Mouse (Mus musculus) bone marrow macrophage, adult 2 months (primary cell): ENCODE results near the gene Tex264. TPM values are rescaled to one million over a fixed set of nuclear protein-coding genes. Genes with fewer than 3 reads are reported as not detected.

Source experiments
- H3K27ac ChIP-seq: 2 replicates; pipeline ENCODE4 v1.5.1; 2012; ENCODE audit warnings: low read depth, low read length; ENCODE audit not compliant: insufficient read depth
- H3K4me1 ChIP-seq: 2 replicates; pipeline ENCODE4 v1.6.1; 2012; ENCODE audit warnings: low read length; ENCODE audit not compliant: control insufficient read depth, insufficient read depth
- H3K4me3 ChIP-seq: 2 replicates; pipeline ENCODE4 v1.5.1; 2012; ENCODE audit warnings: mild to moderate bottlenecking, low read length, moderate library complexity; ENCODE audit not compliant: insufficient read depth
- CTCF ChIP-seq: IDR thresholded peaks from 2 replicates; pipeline ENCODE4 v1.5.1; 2012; ENCODE audit warnings: low read depth, mild to moderate bottlenecking, low read length, moderate library complexity
- POLR2A ChIP-seq: IDR thresholded peaks from 2 replicates; pipeline ENCODE4 v1.6.1; 2012; ENCODE audit warnings: mild to moderate bottlenecking, low read depth, low read length, borderline replicate concordance
- polyA plus RNA-seq: library from polyadenylated mRNA; stranded (reverse); fragments of >200 nt; gene quantifications from 2 replicates; pipeline ENCODE4 v1.2.4, GENCODE M21; 2012; ENCODE audit not compliant: missing spikeins, insufficient read depth, insufficient read length

Tex264 gene
- polyA plus RNA-seq, 1 experiment = 106 TPM

- peaks cover 12% of the 10 kb centered on the region; the same call in 1 of the 2 replicates for H3K4me1 ChIP-seq
- no peak for TF ChIP-seq CTCF
- no peak for TF ChIP-seq POLR2A
- H3K4me3 ChIP-seq = no peak overlapping the region
- H3K27ac ChIP-seq = no peak overlapping the region
Measured at GRCm38 (mm10) chr9:106673860-106674259, 11.9 kb downstream of the Tex264 start.

- H3K4me3 ChIP-seq = no peak overlapping the region
- no peaks in the 10 kb centered on the region for H3K4me1 ChIP-seq
- TF ChIP-seq POLR2A (no peak), CTCF (no peak)
- no peak overlapping the region for H3K27ac ChIP-seq
Measured at GRCm38 (mm10) chr9:106664856-106665255, 20.9 kb downstream of the Tex264 start.

GRCm38 (mm10) chr9:106664433-106664832, 21.3 kb downstream of the Tex264 start:
- no peak overlapping the region for H3K4me3 ChIP-seq
- H3K27ac ChIP-seq = no peak overlapping the region
- H3K4me1 ChIP-seq = no peaks in the 10 kb centered on the region
- TF ChIP-seq CTCF = no peak
- no peak for TF ChIP-seq POLR2A

- H3K27ac ChIP-seq = no peak overlapping the region
- H3K4me3 ChIP-seq = no peak overlapping the region
- no peaks in the 10 kb centered on the region for H3K4me1 ChIP-seq
- TF ChIP-seq POLR2A (no peak), CTCF (no peak)
Measured at GRCm38 (mm10) chr9:106663200-106663599, 22.5 kb downstream of the Tex264 start.

GRCm38 (mm10) chr9:106659935-106660334, 25.8 kb downstream of the Tex264 start:
- H3K4me3 ChIP-seq = no peak overlapping the region
- H3K27ac ChIP-seq = no peak overlapping the region
- TF ChIP-seq CTCF (no peak), POLR2A (no peak)
- H3K4me1 ChIP-seq = no peaks in the 10 kb centered on the region

GRCm38 (mm10) chr9:106659441-106659840, 26.3 kb downstream of the Tex264 start:
- no peak for TF ChIP-seq CTCF
- no peak for TF ChIP-seq POLR2A
- no peaks in the 10 kb centered on the region for H3K4me1 ChIP-seq

GRCm38 (mm10) chr9:106657592-106657991, 28.1 kb downstream of the Tex264 start:
- Histone ChIP-seq H3K27ac (no peak overlapping the region), H3K4me3 (no peak overlapping the region), H3K4me1 (no peaks in the 10 kb centered on the region)
- TF ChIP-seq POLR2A = no peak
- no peak for TF ChIP-seq CTCF

More at GRCm38 (mm10) chr9:106659441-106659840, 26.3 kb downstream of the Tex264 start:
- Histone ChIP-seq H3K4me3 (no peak overlapping the region), H3K27ac (no peak overlapping the region)

- no peak for TF ChIP-seq POLR2A
- no peak for TF ChIP-seq CTCF
- H3K4me1 ChIP-seq = no peaks in the 10 kb centered on the region
- no peak overlapping the region for H3K27ac ChIP-seq
- no peak overlapping the region for H3K4me3 ChIP-seq
Measured at GRCm38 (mm10) chr9:106656820-106657219, 28.9 kb downstream of the Tex264 start.

GRCm38 (mm10) chr9:106655884-106656720, 29.6 kb downstream of the Tex264 start, which contains the start of gene Grm2:
Gene Grm2 (minus strand): TSS chr9:106656082.
- Histone ChIP-seq H3K4me1 (no peaks in the 10 kb centered on the region), H3K4me3 (no peak within 1 kb of the TSS), H3K27ac (no peak within 1 kb of the TSS)
- TF ChIP-seq CTCF (no peak), POLR2A (no peak)

- Histone ChIP-seq H3K4me3 (no peak overlapping the region), H3K4me1 (no peaks in the 10 kb centered on the region), H3K27ac (no peak overlapping the region)
- TF ChIP-seq CTCF (no peak), POLR2A (no peak)
Measured at GRCm38 (mm10) chr9:106652720-106653119, 33.0 kb downstream of the Tex264 start.
